Mouse (Mus musculus): Measurements from ENCODE around the gene Gm28374.

DNA sequence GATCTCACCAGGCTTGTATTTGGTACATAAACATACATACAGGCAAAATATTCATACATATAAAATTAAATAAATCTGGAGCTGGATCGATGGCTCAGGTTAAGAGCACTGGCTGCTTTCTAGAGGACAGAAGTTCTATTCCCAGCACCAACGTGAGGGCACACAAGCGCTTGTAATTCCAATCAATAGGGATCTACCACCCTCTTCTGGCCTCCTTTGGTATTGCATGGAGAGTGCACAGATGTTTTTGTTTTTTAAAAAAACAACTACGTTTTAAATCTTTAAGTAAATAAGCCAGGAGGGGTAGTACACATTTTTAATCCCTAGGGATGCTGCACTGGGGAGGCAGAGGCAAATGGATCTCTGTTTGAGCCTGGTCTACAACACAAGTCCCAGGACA lies 44.2 kb upstream of the Gm28374 start:
- TF ChIP-seq CTCF (IDR thresholded peaks at IDR 0.05; ENCODE audit: control insufficient read depth, insufficient read depth, insufficient replicate concordance, low read depth, low read length) (no peak; the same call in 1 of the 2 replicates), POLR2A (IDR thresholded peaks at IDR 0.05; ENCODE audit: control insufficient read depth, low read depth, low read length) (no peak)
